Mouse (Mus musculus) heart, embryonic 10.5 days (tissue): ENCODE data around the gene Cpm. TPM values are rescaled to one million over a fixed set of nuclear protein-coding genes. Genes with fewer than 3 reads are reported as not detected.

Source experiments
- DNase-seq: peaks from one replicate; pipeline ENCODE4 v3.0.0-alpha.2; 2017; ENCODE audit warnings: low spot score
- H3K27ac ChIP-seq: fragments of 300-500 bp; sonication (generic); 2 replicates; pipeline ENCODE4 v1.5.1; 2016; ENCODE audit warnings: mild to moderate bottlenecking
- H3K27me3 ChIP-seq: fragments of 300-500 bp; sonication (generic); 2 replicates; pipeline ENCODE4 v1.6.1; 2016; ENCODE audit warnings: mild to moderate bottlenecking; ENCODE audit not compliant: poor library complexity, insufficient read depth, severe bottlenecking
- H3K36me3 ChIP-seq: fragments of 300-500 bp; sonication (generic); 2 replicates; pipeline ENCODE4 v1.6.1; 2016; ENCODE audit warnings: mild to moderate bottlenecking, moderate library complexity
- H3K4me1 ChIP-seq: fragments of 300-500 bp; sonication (generic); 2 replicates; pipeline ENCODE4 v1.6.1; 2016; ENCODE audit warnings: mild to moderate bottlenecking
- H3K4me3 ChIP-seq: fragments of 300-500 bp; sonication (generic); 2 replicates; pipeline ENCODE4 v1.5.1; 2016; ENCODE audit warnings: mild to moderate bottlenecking, moderate library complexity
- H3K9me3 ChIP-seq: fragments of 300-500 bp; sonication (generic); 2 replicates; pipeline ENCODE4 v1.6.1; 2016; ENCODE audit warnings: mild to moderate bottlenecking, moderate library complexity
- WGBS: fragments of 180-500 bp; shearing (Covaris S2); methylation state at CpG from one replicate; pipeline ENCODE4 v1.1.7; 2016; 5-methylcytosine and 5-hydroxymethylcytosine counted together
- polyA plus RNA-seq: library from polyadenylated mRNA; unstranded; fragments of >200 nt; fragmentation: Nextera tagmentation; extraction: Ambion mirVana; gene quantifications from 2 replicates; pipeline ENCODE4 v1.2.1, GENCODE M21; 2016

The Cpm gene
- polyA plus RNA-seq, 1 experiment from 2014 or later, result 28.3 TPM

DNA sequence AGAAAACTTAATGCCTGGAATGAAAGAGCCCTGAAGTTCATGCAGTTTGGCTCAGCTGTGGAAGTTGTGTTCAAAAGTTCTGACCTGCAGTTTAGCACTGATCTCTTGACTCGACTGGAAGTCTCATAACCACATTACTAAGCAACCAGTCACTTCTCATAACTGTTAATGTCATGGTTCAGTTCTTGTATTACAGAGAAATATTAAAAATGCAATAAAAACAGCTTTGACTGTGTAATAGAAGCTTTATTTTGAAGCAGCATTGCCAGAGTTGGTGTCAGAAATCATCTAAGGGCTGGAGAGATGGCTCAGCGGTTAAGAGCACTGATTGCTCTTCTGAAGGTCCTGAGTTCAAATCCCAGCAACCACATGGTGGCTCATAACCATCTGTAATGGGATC, 1.5 kb downstream of the Cpm start:
- H3K36me3 ChIP-seq, result no peaks in the 10 kb centered on the region
- H3K9me3 ChIP-seq, result no peaks in the 10 kb centered on the region
- H3K27ac ChIP-seq, result no peak overlapping the region
- WGBS, result 57% methylated on average over 2 of the region's 2 CpGs
- DNase-seq, result no peak
- H3K4me3 ChIP-seq, result no peak overlapping the region
- H3K4me1 ChIP-seq, result peaks cover 14% of the 10 kb centered on the region; the same call in 1 of the 2 replicates
- peaks cover 59% of the 10 kb centered on the region for H3K27me3 ChIP-seq

DNA sequence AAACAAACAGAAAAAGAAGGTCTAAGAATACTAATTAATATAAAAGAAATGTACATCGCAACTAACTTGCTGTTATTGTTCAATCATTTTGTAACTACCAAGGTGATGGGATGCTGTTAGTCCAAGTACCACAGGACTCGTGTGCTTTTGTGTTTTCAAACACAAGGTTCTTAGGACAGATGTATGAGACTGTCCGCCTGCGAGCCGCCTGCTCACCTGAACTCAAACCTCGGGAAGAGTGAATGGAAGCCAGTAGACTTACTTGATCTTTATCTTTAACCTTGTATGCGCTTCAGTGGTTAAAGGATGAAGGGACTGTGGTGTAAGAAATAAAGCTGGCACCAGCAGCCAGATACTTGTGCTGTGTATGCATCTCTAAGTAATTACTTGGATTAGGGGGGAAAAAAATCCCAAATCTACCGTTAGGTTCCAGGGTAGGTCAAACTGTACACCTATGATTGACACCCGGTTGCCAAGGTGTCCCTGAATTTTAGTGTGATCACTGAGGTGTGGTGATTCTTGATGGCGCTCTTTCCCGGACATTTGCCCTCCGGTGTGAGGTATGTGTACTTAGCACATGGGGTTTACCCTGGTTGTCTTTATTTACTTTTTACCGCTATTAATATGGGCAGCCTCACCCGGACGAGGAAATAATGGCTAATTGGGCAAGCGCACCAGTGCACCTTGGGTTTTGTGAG, 2.4 kb downstream of the Cpm start:
- peaks cover 52% of the 10 kb centered on the region for H3K27me3 ChIP-seq
- DNase-seq, result no peak

DNA sequence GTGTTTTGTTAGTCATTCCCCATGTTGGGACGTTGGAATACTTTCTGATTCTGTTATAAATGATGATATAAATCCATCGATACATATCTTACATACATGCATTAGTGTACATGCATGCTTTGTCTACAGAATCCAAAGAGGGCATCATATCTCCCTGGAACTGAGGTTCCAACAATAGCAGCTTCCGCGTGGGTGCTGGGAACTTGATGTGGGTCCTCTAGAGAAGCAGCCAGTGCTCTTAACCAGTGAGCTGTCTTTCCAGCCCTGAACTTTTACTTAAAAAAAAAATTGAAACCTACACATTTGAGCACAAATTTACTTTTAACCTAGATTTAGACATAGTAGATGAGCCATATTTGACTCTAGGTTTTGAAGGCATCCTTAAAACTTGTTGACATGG, 3.1 kb downstream of the Cpm start:
- WGBS, result 82% methylated on average over 4 of the region's 4 CpGs
- DNase-seq, result no peak
- H3K36me3 ChIP-seq, result no peaks in the 10 kb centered on the region
- peaks cover 45% of the 10 kb centered on the region for H3K27me3 ChIP-seq
- no peaks in the 10 kb centered on the region for H3K9me3 ChIP-seq
- peaks cover 14% of the 10 kb centered on the region; the same call in 1 of the 2 replicates for H3K4me1 ChIP-seq
- no peak overlapping the region for H3K27ac ChIP-seq
- no peak overlapping the region for H3K4me3 ChIP-seq

More for the DNA sequence above, 2.4 kb downstream of the Cpm start:
- Histone ChIP-seq H3K27ac (no peak overlapping the region), H3K36me3 (no peaks in the 10 kb centered on the region), H3K4me1 (peaks cover 14% of the 10 kb centered on the region; the same call in 1 of the 2 replicates), H3K4me3 (no peak overlapping the region), H3K9me3 (no peaks in the 10 kb centered on the region)
- WGBS, result 81% methylated on average over 16 of the region's 16 CpGs

DNA sequence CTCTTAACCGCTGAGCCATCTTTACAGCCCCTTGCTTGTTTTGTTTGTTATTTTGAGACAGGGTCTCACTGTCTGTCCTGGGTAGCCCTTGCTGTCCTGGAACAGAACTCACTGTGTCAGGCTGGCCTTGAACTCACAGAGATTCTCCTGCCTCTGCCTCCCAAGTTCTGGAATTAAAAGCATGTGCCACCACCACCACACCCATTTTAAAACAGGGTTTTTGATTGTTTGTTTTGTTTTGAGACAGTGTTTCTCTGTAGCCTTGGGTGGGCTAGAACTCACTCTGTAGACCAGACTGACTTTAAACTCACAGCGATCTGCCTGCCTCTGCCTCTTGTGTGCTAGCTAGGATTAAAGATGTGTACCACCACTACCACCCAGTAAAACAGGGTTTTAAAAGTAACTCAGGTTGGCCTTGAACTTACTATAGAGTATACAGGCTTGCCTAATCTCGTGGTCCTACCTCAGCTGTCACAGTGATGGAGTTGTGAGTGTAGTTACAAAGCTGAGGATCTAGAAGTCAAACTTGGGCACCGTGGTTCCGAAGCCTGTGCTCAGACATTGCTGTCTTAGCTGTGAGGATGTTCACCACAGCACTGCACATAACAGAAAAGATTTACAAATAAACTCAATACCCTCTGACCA, 4.4 kb downstream of the Cpm start:
- no peaks in the 10 kb centered on the region for H3K9me3 ChIP-seq
- no peaks in the 10 kb centered on the region for H3K36me3 ChIP-seq
- 76% methylated on average over 5 of the region's 5 CpGs for WGBS
- no peak overlapping the region for H3K27ac ChIP-seq
- H3K27me3 ChIP-seq, result peaks cover 32% of the 10 kb centered on the region
- H3K4me1 ChIP-seq, result peaks cover 12% of the 10 kb centered on the region; the same call in 1 of the 2 replicates
- no peak overlapping the region for H3K4me3 ChIP-seq
- no peak for DNase-seq

DNA sequence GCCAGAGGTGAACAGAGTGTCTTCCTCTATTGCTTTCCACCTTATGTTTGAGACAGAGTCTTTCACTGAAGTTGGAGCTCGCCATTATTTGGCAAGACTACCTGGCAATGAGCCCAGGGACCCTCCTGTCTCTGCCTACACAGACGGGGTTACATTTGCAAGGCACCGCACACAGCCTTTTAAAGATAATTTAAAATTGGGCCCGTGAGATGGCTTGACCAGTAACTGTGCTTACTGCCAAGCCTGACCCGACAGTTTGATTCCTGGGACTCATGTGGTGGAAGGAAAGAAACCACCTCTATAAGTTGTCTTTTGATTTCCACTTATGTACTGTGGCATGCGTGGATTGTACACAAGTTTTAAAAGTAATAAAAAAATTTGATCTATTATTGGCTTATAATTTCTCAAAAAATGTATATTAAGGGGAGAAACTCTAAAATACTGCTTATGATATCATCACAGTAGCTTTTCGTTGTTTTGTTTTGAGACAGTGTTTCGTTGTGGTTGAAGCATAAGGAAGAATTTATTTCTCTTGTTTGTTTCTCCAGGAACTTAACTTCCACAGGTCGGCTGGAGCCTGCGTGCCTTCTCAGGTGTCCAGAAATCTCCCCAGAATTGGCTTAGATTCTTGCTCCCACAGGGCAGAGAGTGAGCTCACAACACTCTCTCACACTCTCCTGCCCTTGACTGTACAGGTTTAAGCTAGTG, 5.2 kb downstream of the Cpm start:
- peaks cover 25% of the 10 kb centered on the region; the same call in 1 of the 2 replicates for H3K27me3 ChIP-seq

DNA sequence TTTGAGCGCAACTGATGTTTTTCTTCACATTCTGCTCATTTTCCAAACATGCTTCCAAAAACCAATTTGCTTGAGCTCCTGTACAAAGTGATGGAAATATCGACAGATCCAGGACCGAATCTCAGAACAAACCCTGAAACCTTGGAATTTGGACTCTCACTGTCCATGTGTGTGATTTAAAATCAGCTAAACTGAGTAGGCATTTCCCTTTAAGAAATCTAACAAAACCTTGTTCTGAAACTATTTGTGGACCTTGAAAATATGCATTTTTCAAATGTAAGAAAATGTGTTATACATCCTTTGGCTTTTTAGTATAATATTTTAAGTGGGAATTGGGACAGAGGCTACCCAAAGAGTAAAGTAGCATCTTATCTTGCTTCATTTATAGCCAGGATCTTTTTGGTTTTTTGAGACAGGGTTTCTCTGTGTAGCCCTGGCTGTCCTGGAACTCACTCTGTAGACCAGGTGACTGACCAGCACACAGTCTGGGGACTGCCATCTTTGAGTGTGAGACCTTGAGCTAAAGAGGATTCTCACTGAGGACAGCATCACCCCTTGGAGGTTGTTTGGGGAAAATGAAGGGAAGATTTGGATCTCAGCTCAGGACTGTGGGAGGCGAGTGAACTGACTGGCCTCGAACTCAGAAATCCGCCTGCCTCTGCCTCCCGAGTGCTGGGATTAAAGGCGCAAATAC, 5.9 kb downstream of the Cpm start:
- DNase-seq, result no peak
- Histone ChIP-seq H3K27me3 (peaks cover 18% of the 10 kb centered on the region; the same call in 1 of the 2 replicates), H3K27ac (no peak overlapping the region), H3K4me1 (peaks cover 6% of the 10 kb centered on the region), H3K4me3 (no peak overlapping the region), H3K9me3 (no peaks in the 10 kb centered on the region), H3K36me3 (no peaks in the 10 kb centered on the region)
- WGBS, result 92% methylated on average over 8 of the region's 8 CpGs

More for the DNA sequence above, 5.2 kb downstream of the Cpm start:
- WGBS, result 83% methylated on average over 10 of the region's 10 CpGs
- no peak for DNase-seq
- H3K36me3 ChIP-seq, result no peaks in the 10 kb centered on the region
- H3K4me1 ChIP-seq, result peaks cover 4% of the 10 kb centered on the region; the same call in 1 of the 2 replicates
- H3K27ac ChIP-seq, result no peak overlapping the region
- no peak overlapping the region for H3K4me3 ChIP-seq
- H3K9me3 ChIP-seq, result no peaks in the 10 kb centered on the region

DNA sequence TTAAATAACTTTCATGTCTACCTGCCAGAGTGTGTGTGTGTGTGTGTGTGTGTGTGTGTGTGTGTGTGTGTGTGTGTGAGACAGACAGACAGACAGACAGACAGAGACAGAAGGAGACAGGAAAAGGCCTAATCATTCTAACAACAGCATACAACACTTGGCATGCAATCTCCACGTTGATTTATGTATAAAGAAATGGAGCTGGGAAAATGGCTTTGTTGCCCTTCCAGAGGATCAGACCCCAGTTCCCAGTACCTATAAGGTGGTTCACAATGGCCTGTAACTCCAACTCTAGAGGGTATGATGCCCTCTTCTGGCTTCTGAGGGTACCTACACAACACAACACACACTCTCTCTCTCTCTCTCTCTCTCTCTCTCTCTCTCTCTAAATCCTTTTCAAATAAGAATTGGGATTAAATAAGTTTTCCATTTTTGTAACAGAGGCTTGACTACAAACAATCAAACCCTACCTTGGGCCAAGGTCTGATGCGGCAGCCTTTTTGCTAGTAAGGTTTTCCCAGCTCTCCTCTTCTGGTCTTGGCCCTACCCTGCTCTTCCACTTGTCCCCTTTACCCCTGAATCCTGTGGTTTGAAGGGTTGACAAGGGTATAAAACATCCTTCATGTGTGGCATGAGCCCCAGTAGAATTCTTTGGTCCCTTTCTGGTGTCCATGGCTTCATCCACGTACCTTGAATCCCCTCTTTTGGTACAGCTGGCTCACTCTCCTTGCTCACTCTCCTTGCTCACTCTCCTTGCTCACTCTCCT, 6.7 kb downstream of the Cpm start:
- Histone ChIP-seq H3K27me3 (peaks cover 10% of the 10 kb centered on the region; the same call in 1 of the 2 replicates), H3K4me3 (no peak overlapping the region), H3K4me1 (peaks cover 7% of the 10 kb centered on the region), H3K36me3 (no peaks in the 10 kb centered on the region), H3K9me3 (no peaks in the 10 kb centered on the region), H3K27ac (no peak overlapping the region)
- 79% methylated on average over 3 of the region's 3 CpGs for WGBS
- DNase-seq, result no peak

DNA sequence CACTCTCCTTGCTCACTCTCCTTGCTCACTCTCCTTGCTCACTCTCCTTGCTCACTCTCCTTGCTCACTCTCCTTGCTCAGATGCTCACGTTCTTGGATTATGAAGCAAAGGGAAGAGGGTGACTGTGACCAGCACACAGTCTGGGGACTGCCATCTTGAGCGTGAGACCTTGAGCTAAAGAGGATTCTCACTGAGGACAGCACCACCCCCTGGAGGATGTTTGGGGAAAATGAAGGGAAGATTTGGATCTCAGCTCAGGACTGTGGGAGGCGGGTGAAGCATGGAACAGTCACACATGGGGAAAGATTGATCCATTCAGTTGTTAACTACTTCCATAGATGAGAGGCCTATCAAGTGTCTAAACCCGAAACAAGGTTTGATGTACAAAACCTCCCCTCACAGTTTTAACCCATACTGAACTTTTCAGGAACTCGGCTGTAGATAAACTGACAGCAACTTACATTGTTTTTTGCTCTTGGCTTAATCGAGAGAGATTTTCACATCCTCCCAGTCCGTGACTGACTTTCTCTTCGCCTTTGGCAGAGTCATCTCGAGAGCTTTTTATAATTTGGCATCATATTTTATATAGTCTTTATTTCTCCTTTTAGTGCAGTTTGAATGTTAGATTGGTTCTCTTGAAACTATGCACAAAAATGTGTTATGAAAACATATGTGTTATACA, 7.9 kb downstream of the Cpm start:
- WGBS, result 62% methylated on average over 9 of the region's 9 CpGs
- H3K9me3 ChIP-seq, result no peaks in the 10 kb centered on the region
- H3K36me3 ChIP-seq, result no peaks in the 10 kb centered on the region
- no peak overlapping the region for H3K4me3 ChIP-seq
- H3K4me1 ChIP-seq, result peaks cover 12% of the 10 kb centered on the region
- H3K27ac ChIP-seq, result no peak overlapping the region
- no peaks in the 10 kb centered on the region for H3K27me3 ChIP-seq
- DNase-seq, result no peak

DNA sequence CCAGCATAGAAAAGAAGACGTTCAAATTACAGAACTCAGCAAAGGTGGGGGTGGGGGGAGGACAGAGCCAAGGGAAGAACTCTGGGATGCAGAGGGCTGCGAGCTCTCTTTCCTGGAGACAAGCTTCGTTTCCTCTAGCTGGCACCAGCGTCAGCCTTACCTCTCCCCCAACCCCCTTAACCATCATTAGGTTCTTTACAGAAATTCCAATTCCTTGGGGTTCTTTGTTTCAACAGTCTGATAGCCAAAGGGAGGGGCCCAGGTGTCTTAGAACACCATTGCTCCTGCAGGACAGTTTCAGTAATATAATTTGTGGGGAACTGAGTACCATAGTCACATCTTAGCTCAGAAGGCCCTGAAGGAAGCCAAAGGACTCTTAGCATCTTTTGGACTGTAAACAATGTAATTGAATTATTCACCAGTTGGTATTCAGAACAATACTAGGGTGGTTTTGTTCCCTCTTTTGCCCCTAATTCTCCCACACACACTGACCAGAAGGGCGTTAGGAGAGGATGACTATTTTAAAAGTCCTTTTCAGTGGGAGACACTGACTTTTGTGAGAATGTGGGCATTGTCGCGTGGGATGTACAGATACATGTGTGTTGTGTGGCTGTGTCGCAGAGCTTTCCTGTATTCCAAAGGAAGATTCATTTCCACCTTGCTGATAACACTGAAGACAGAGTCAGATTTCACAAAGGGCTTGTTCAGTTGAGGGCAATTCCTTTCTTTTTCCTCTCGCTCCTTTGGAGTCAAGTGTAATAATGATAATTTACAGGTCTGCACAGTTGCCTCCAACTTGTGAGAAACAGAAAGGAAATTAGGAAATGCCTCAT, 8.7 kb downstream of the Cpm start:
- Histone ChIP-seq H3K9me3 (no peaks in the 10 kb centered on the region), H3K4me3 (no peak overlapping the region), H3K4me1 (peaks cover 12% of the 10 kb centered on the region), H3K36me3 (no peaks in the 10 kb centered on the region), H3K27ac (no peak overlapping the region), H3K27me3 (no peaks in the 10 kb centered on the region)
- no peak for DNase-seq
- WGBS, result 65% methylated on average over 9 of the region's 9 CpGs

DNA sequence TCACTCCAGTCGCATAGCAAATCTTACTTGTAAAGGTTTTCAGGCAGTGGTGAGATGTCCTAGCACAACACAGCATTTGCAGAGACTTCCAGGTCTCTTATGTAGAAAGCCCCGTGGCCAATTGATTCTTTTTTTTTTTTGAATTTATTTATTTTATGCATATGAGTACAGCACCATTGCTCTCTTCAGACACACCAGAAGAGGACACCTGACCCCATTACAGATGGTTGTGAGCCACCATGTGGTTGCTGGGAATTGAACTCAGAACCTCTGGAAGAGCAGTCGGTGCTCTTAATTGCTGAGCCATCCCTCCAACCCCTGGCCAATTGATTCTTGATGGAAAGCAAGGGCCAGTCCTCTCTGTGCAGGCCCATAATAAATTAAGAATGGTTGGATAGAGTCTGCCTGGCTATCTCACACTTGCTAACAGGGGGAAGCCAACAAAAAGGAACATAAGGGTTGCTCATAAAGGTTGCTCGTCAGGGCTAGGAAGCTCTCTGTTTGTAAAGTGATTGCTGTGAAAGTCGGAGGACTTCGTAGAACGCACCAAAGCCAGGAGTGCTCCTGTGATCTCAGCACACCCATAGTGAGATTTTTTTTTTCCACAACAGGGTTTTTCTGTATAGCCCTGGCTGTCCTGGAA, 9.4 kb downstream of the Cpm start:
- Histone ChIP-seq H3K36me3 (no peaks in the 10 kb centered on the region), H3K9me3 (no peaks in the 10 kb centered on the region), H3K27ac (no peak overlapping the region), H3K27me3 (no peaks in the 10 kb centered on the region), H3K4me3 (no peak overlapping the region), H3K4me1 (peaks cover 12% of the 10 kb centered on the region)
- DNase-seq, result no peak
- WGBS, result 86% methylated on average over 7 of the region's 7 CpGs

DNA sequence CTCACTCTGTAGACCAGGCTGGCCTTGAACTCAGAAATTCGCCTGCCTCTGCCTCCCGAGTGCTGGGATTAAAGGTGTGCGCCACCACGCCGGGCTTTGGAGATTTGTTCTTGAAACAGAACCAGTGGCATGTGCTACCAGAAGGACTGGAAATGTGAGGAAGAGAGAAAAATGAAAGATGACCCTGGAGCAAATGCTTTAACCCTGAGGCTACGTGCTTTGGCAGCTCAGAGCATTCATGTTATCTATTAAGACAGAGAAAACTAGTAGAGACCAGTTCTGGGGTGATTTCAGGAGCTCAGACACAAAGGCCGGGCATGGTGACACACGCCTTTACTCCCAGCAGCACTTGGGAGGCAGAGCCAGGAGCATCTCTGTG, 9.9 kb downstream of the Cpm start:
- WGBS, result 89% methylated on average over 8 of the region's 8 CpGs
- H3K9me3 ChIP-seq, result no peaks in the 10 kb centered on the region
- DNase-seq, result no peak

More for the DNA sequence above, 9.9 kb downstream of the Cpm start:
- H3K36me3 ChIP-seq, result no peaks in the 10 kb centered on the region
- no peak overlapping the region for H3K4me3 ChIP-seq
- H3K27me3 ChIP-seq, result no peaks in the 10 kb centered on the region
- no peak overlapping the region for H3K27ac ChIP-seq
- H3K4me1 ChIP-seq, result peaks cover 12% of the 10 kb centered on the region
